ENCODE assay signal across 11 mouse cellular contexts in the genomic region with DNA sequence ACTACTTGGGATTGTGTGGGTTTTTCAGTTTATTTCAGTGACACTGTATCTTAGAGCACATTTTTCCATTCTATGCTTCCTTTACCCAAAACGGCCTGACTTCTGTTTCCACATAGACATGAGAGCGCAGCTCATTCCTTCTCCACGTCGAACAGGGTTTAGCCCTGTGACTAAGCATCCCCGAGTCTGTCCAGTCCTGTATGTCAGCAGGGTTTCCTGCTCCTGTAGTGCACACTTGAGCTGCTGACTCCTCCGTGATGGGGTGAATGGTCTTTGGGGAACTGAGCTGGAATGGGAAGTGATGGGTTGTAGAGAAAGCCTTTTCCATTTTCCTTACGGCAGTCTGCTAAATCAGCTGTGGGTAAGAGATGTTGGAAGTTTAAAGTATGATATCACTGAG.
DNase-seq lines count a peak whose midpoint lies in the region; ATAC-seq lines count a peak whose summit lies in the region.
"Had no signal": no experiment of that assay in that cellular context is flagged by ENCODE, and none has a peak within 500 bp of the region (broad histone marks: within the 10 kb centered on the region; RNA-seq: fewer than 3 reads in every experiment).

No protein-coding gene starts in this region.

- H3K27me3 ChIP-seq in forebrain, embryonic 13.5 days, result no peaks in the 10 kb centered on the region
- H3K27me3 ChIP-seq in midbrain, embryonic 16.5 days (ENCODE audit: control insufficient read depth, insufficient read depth, low read depth, low read length), result no peaks in the 10 kb centered on the region

- WGBS in forebrain, embryonic 13.5 days, result 73% methylated on average over 7 of the region's 7 CpGs
- 54% methylated on average over 7 of the region's 7 CpGs for WGBS in midbrain, embryonic 16.5 days

- peak; percentile 28 to 36 for DNase-seq in left cerebral cortex, postnatal 36 days (ENCODE audit: low spot score in 2 of 2)
- DNase-seq in left cerebral cortex, adult 8-10 months (ENCODE audit: low spot score in 2 of 2), result no peak
- peak; percentile 47 for DNase-seq in brain, adult 2 months (ENCODE audit: low read depth, low spot score)
- no peak for DNase-seq in adrenal gland, postnatal 36 days
- no peak for DNase-seq in gastrocnemius, postnatal 10 days
- DNase-seq: cerebellum, adult 11-12 months; gastrocnemius, postnatal 25 days; kidney, postnatal 25 days; lung, postnatal 4 days had no signal

- no peak overlapping the region for H3K9ac ChIP-seq in forebrain, embryonic 13.5 days
- 0 out of 2 replicates have a peak overlapping the region, but pooled peaks have one; percentile 20 for H3K9ac ChIP-seq in midbrain, embryonic 16.5 days (ENCODE audit: low read depth, low read length)

- H3K27ac ChIP-seq in forebrain, embryonic 13.5 days, result peak overlapping the region; percentile 63
- peak overlapping the region; percentile 80 for H3K27ac ChIP-seq in midbrain, embryonic 16.5 days (ENCODE audit: low read length)

- intact Hi-C loops in left cerebral cortex, postnatal 36 days (cut with DNase I), result no loop called here

- peaks cover 22% of the 10 kb centered on the region for H3K36me3 ChIP-seq in forebrain, embryonic 13.5 days (ENCODE audit: poor library complexity, severe bottlenecking)
- peaks cover 9% of the 10 kb centered on the region for H3K36me3 ChIP-seq in midbrain, embryonic 16.5 days (ENCODE audit: control insufficient read depth, insufficient read depth, low read length)

- ATAC-seq in forebrain, embryonic 13.5 days, result peak; percentile 16; the same call in 1 of the 2 replicates
- peak; percentile 47 for ATAC-seq in midbrain, embryonic 16.5 days

- no peak overlapping the region for H3K4me3 ChIP-seq in forebrain, embryonic 13.5 days
- H3K4me3 ChIP-seq in midbrain, embryonic 16.5 days (ENCODE audit: low read depth, low read length), result no peak overlapping the region

- peaks cover 6% of the 10 kb centered on the region for H3K4me1 ChIP-seq in forebrain, embryonic 13.5 days
- H3K4me1 ChIP-seq in midbrain, embryonic 16.5 days (ENCODE audit: control insufficient read depth, insufficient read depth, low read length), result peaks cover 11% of the 10 kb centered on the region

- H3K4me2 ChIP-seq in forebrain, embryonic 13.5 days, result no peak overlapping the region
- H3K4me2 ChIP-seq in midbrain, embryonic 16.5 days (ENCODE audit: low read length), result no peak overlapping the region

- no peaks in the 10 kb centered on the region for H3K9me3 ChIP-seq in forebrain, embryonic 13.5 days (replicated peaks)
- H3K9me3 ChIP-seq in midbrain, embryonic 16.5 days (replicated peaks; ENCODE audit: control insufficient read depth, low read length, poor library complexity, severe bottlenecking), result no peaks in the 10 kb centered on the region

Comparison
In these comparisons a context has a peak if more than half of its experiments do, and no peak if none do; other contexts are left out.
1. DNase-seq: peak in left cerebral cortex, postnatal 36 days (2 of 2) and brain, adult 2 months (single experiment); none in left cerebral cortex, adult 8-10 months (0 of 2), adrenal gland, postnatal 36 days (0 of 2) and gastrocnemius, postnatal 10 days (single experiment).